Mouse (Mus musculus): Measurements from ENCODE around the gene Cbx6. TPM values are rescaled to one million over a fixed set of nuclear protein-coding genes. Genes with fewer than 3 reads are reported as not detected.

Cbx6 gene
- polyA plus RNA-seq, 1 experiment, result 68.3 TPM

DNA sequence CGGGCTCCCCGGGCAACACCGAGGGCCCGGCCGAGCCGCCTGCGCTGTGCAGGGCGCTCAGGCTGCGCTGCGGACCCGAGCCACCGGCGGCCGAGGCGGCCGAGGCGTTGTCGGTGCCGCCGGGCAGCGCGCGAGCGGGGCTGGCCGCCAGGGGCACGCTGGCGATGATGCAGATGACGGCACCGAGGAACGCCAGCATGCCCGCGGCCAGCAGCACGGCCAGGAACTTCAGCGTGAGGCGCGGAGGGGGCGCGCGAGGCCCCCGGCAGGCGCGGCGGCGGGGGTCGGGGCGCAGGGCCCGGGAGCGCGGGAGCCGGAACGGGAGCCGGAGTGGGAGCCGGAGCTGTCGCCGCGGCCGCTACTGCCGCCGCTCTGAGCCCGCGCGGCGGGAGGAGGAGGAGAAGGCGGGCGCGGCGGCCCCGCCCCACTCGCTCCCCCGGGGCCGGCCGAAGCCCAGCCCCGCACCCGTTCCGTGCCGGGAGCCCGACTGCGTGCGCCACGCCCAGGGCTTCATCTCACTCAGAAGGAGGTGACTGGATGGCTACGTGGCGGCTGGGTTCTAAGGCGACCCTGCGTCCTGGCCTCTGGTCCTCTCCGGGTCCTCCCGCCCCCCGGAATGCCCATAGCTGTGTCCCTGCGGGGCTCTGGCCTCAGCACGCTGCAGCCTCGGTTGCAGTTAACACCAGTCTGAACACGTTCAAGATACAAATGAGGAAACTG is 30.0 kb downstream of the Cbx6 start, which contains the start of gene Nptxr:
Gene Nptxr (minus strand): TSS at position 415 of the 720 bp plus-strand sequence.
- Histone ChIP-seq H3K4me3 (ENCODE audit: insufficient read depth, poor library complexity, severe bottlenecking) (peak within 1 kb of the TSS; percentile 51), H3K79me3 (ENCODE audit: low read depth) (no peaks in the 10 kb centered on the region), H3K27me3 (ENCODE audit: control insufficient read depth, insufficient read depth, insufficient read length) (no peaks in the 10 kb centered on the region), H3K79me2 (ENCODE audit: control insufficient read depth, insufficient read depth) (peaks cover 34% of the 10 kb centered on the region), H3K36me3 (ENCODE audit: control insufficient read depth, insufficient read depth) (no peaks in the 10 kb centered on the region), H3ac (ENCODE audit: control insufficient read depth, insufficient read length, low read depth) (peak within 1 kb of the TSS; percentile 75)
- TF ChIP-seq CTCF (IDR thresholded peaks at IDR 0.05; ENCODE audit: control insufficient read depth, insufficient read depth, insufficient read length) (peak; percentile 77), MAX (IDR thresholded peaks at IDR 0.05) (no peak), CEBPB (IDR thresholded peaks at IDR 0.05; ENCODE audit: low read depth) (no peak), FOSL1 (IDR thresholded peaks at IDR 0.05; ENCODE audit: insufficient read depth, low read length, poor library complexity, severe bottlenecking) (no peak), MYOG (IDR thresholded peaks at IDR 0.05; ENCODE audit: control insufficient read depth, extremely low read depth, insufficient read length) (no peak)

DNA sequence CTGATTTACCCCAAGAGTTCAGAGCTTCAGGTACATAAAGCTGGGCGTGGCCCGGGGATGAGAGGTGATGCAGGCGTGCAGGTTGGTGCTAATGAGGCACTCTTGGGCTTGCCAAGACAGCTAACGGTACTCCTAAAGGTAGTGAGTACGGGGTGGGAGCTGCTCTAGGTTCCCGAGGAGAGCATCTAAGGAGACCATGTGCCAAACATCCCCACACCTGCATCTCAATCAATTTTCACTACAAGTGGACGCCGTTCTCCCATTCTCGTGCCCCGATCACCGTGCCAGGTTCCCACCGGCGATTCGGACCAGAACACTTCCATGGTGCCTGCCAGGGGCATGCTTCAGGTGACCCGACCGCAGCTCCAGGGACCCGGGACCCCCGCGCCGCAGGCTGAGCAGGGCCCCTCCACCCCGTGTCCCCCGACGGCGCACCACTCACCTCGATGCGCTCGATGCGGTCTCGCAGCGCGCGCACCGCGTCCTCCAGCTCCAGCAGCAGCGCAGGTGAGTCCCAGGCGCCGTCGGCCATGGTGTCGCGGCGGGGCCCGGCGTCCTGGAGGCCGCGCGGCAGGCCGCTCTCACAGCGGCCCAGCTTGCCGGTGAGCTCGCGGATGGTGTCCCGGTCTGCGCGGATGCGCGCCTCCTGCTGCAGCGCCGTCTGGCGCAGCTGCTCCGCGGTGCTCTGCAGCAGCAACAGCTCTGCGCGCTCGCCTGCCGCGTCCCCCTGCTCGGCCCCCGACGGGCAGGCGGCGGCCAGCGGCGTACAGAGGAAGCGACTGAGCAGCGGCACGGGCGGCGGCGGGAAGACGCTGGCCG is 30.7 kb downstream of the Cbx6 start:
- Histone ChIP-seq H3K4me3 (ENCODE audit: insufficient read depth, poor library complexity, severe bottlenecking) (peak overlapping the region; percentile 51), H3K27me3 (ENCODE audit: control insufficient read depth, insufficient read depth, insufficient read length) (no peaks in the 10 kb centered on the region), H3K79me2 (ENCODE audit: control insufficient read depth, insufficient read depth) (peaks cover 34% of the 10 kb centered on the region), H3K79me3 (ENCODE audit: low read depth) (no peaks in the 10 kb centered on the region), H3ac (ENCODE audit: control insufficient read depth, insufficient read length, low read depth) (peak overlapping the region; percentile 75), H3K36me3 (ENCODE audit: control insufficient read depth, insufficient read depth) (no peaks in the 10 kb centered on the region)
- TF ChIP-seq CTCF (IDR thresholded peaks at IDR 0.05; ENCODE audit: control insufficient read depth, insufficient read depth, insufficient read length) (peak; percentile 82), MYOD1 (IDR thresholded peaks at IDR 0.05; ENCODE audit: control insufficient read depth, insufficient read length, low read depth) (no peak)

DNA sequence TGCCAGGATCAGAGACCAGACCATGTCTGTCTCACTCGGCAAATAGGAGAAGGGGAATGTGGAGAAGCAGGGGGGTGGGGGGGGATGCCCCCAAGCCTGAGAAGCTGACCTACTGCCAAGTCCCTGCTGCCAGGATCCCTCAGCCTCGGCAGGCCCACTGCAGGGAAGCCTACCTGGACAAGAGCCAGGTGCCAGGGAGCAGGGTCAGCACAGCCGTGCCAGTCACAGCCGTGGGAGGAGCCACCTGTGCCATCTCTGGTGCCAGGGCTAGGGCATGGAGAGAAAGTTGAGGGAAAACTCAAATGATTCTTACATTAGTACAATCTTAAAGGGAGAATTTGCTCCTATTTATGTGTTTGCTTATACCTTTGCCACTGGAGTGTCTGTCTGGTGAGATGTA is 32.2 kb downstream of the Cbx6 start:
- Histone ChIP-seq H3K27me3 (ENCODE audit: control insufficient read depth, insufficient read depth, insufficient read length) (no peaks in the 10 kb centered on the region), H3K79me3 (ENCODE audit: low read depth) (peaks cover 1% of the 10 kb centered on the region), H3K79me2 (ENCODE audit: control insufficient read depth, insufficient read depth) (peaks cover 34% of the 10 kb centered on the region), H3K36me3 (ENCODE audit: control insufficient read depth, insufficient read depth) (no peaks in the 10 kb centered on the region), H3K4me3 (ENCODE audit: insufficient read depth, poor library complexity, severe bottlenecking) (no peak overlapping the region), H3ac (ENCODE audit: control insufficient read depth, insufficient read length, low read depth) (no peak overlapping the region)
- TF ChIP-seq MYOG (IDR thresholded peaks at IDR 0.05; ENCODE audit: control insufficient read depth, extremely low read depth, insufficient read length) (no peak), FOSL1 (IDR thresholded peaks at IDR 0.05; ENCODE audit: insufficient read depth, low read length, poor library complexity, severe bottlenecking) (no peak), CEBPB (IDR thresholded peaks at IDR 0.05; ENCODE audit: low read depth) (no peak), USF1 (IDR thresholded peaks at IDR 0.05; ENCODE audit: low read depth) (no peak), MYOD1 (IDR thresholded peaks at IDR 0.05; ENCODE audit: control insufficient read depth, insufficient read length, low read depth) (no peak), MAX (IDR thresholded peaks at IDR 0.05) (no peak), CTCF (IDR thresholded peaks at IDR 0.05; ENCODE audit: control insufficient read depth, insufficient read depth, insufficient read length) (no peak)

DNA sequence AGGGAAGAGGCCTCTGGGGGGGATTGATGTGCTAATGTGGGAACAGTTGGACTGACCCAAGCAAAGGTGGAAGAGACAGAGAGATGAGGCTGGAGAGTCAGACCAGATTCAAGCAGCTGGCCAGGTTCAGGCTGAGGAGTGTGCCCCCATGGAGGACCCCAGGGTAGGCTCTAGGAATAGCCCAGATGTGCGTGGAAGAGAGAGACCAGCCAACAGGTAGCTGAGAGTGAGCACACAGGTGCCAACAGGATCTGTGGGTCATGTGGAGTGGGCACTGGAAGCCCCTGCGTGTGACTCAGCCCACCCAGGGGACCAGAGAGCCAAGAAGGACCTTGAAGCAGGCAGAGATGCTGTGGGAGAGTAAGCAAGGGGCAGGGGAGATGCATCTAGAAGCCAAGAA is 32.8 kb downstream of the Cbx6 start:
- peaks cover 1% of the 10 kb centered on the region for H3K79me3 ChIP-seq (ENCODE audit: low read depth)
- TF ChIP-seq MAX (IDR thresholded peaks at IDR 0.05), result no peak
- no peak for TF ChIP-seq CEBPB (IDR thresholded peaks at IDR 0.05; ENCODE audit: low read depth)
- TF ChIP-seq MYOG (IDR thresholded peaks at IDR 0.05; ENCODE audit: control insufficient read depth, extremely low read depth, insufficient read length), result no peak
- no peak for TF ChIP-seq CTCF (IDR thresholded peaks at IDR 0.05; ENCODE audit: control insufficient read depth, insufficient read depth, insufficient read length)
- TF ChIP-seq USF1 (IDR thresholded peaks at IDR 0.05; ENCODE audit: low read depth), result no peak
- no peak for TF ChIP-seq FOSL1 (IDR thresholded peaks at IDR 0.05; ENCODE audit: insufficient read depth, low read length, poor library complexity, severe bottlenecking)
- TF ChIP-seq MYOD1 (IDR thresholded peaks at IDR 0.05; ENCODE audit: control insufficient read depth, insufficient read length, low read depth), result no peak
- no peaks in the 10 kb centered on the region for H3K36me3 ChIP-seq (ENCODE audit: control insufficient read depth, insufficient read depth)
- peaks cover 34% of the 10 kb centered on the region for H3K79me2 ChIP-seq (ENCODE audit: control insufficient read depth, insufficient read depth)
- H3ac ChIP-seq (ENCODE audit: control insufficient read depth, insufficient read length, low read depth), result no peak overlapping the region
- H3K27me3 ChIP-seq (ENCODE audit: control insufficient read depth, insufficient read depth, insufficient read length), result no peaks in the 10 kb centered on the region
- H3K4me3 ChIP-seq (ENCODE audit: insufficient read depth, poor library complexity, severe bottlenecking), result no peak overlapping the region

DNA sequence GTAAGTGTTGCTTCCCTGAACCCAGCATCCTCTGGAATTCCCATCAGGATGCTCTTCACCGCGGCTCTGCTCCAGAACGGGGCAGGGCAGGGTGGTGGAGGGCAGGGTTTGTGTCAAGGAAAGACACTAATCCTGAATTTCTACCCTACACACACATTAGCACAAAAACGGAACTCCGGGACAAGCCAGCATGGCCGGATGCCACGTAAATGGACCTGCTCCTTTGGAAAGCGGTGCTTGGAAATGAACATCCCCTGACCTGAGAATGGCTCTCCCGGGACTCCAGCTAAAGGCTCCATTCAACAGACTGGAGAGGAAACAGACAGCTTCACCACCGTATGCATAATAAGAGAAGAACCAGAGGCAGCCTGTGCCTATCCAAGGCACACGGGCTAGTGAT is 33.8 kb downstream of the Cbx6 start:
- no peaks in the 10 kb centered on the region for H3K36me3 ChIP-seq (ENCODE audit: control insufficient read depth, insufficient read depth)
- H3K27me3 ChIP-seq (ENCODE audit: control insufficient read depth, insufficient read depth, insufficient read length), result no peaks in the 10 kb centered on the region
- peaks cover 34% of the 10 kb centered on the region for H3K79me2 ChIP-seq (ENCODE audit: control insufficient read depth, insufficient read depth)
- TF ChIP-seq USF1 (IDR thresholded peaks at IDR 0.05; ENCODE audit: low read depth) (no peak), MYOG (IDR thresholded peaks at IDR 0.05; ENCODE audit: control insufficient read depth, extremely low read depth, insufficient read length) (no peak), CEBPB (IDR thresholded peaks at IDR 0.05; ENCODE audit: low read depth) (no peak), MAX (IDR thresholded peaks at IDR 0.05) (no peak), FOSL1 (IDR thresholded peaks at IDR 0.05; ENCODE audit: insufficient read depth, low read length, poor library complexity, severe bottlenecking) (no peak), MYOD1 (IDR thresholded peaks at IDR 0.05; ENCODE audit: control insufficient read depth, insufficient read length, low read depth) (no peak), CTCF (IDR thresholded peaks at IDR 0.05; ENCODE audit: control insufficient read depth, insufficient read depth, insufficient read length) (no peak)
- no peak overlapping the region for H3ac ChIP-seq (ENCODE audit: control insufficient read depth, insufficient read length, low read depth)
- no peak overlapping the region for H3K4me3 ChIP-seq (ENCODE audit: insufficient read depth, poor library complexity, severe bottlenecking)
- H3K79me3 ChIP-seq (ENCODE audit: low read depth), result peaks cover 1% of the 10 kb centered on the region

Data from C2C12 (cell line).